Mouse (Mus musculus): ENCODE measurements around the gene Snx33.
A peak's percentile ranks its signal among the peaks of the same experiment; 100 is the strongest.
"Not testable (repeated sequence)": the region's sequence is repeated elsewhere in the genome, so short reads cannot be mapped to it uniquely, and the experiment has no call there.

The Snx33 gene

GRCm38 (mm10) chr9:56925291-56926024 is 2.7 kb downstream of the Snx33 start:
- no peak for DNase-seq (ENCODE audit: low spot score)

- peak; percentile 47 for DNase-seq (ENCODE audit: low spot score)
These were observed 3.5 kb downstream of the Snx33 start for GRCm38 (mm10) chr9:56924651-56925027.

GRCm38 (mm10) chr9:56923841-56924650 is 4.1 kb downstream of the Snx33 start:
- no peak for DNase-seq (ENCODE audit: low spot score)

GRCm38 (mm10) chr9:56922746-56923145 is 5.4 kb downstream of the Snx33 start:
- no peak for DNase-seq (ENCODE audit: low spot score)

GRCm38 (mm10) chr9:56918466-56918865 is 9.7 kb downstream of the Snx33 start:
- no peak for DNase-seq (ENCODE audit: low spot score)

GRCm38 (mm10) chr9:56917131-56917530 is 11.0 kb downstream of the Snx33 start:
- DNase-seq (ENCODE audit: low spot score) = no peak

- no peak for DNase-seq (ENCODE audit: low spot score)
These were observed 12.3 kb downstream of the Snx33 start for GRCm38 (mm10) chr9:56915695-56916410.

GRCm38 (mm10) chr9:56915116-56915515 is 13.1 kb downstream of the Snx33 start:
- no peak for DNase-seq (ENCODE audit: low spot score)

- DNase-seq (ENCODE audit: low spot score) = no peak
These were observed 14.2 kb downstream of the Snx33 start for GRCm38 (mm10) chr9:56913991-56914390.

GRCm38 (mm10) chr9:56911017-56911416 is 17.2 kb downstream of the Snx33 start:
- DNase-seq (ENCODE audit: low spot score) = no peak

- DNase-seq (ENCODE audit: low spot score) = not testable (repeated sequence)
These were observed 18.2 kb downstream of the Snx33 start for GRCm38 (mm10) chr9:56909991-56910390.

- DNase-seq (ENCODE audit: low spot score) = no peak
These were observed 20.6 kb downstream of the Snx33 start for GRCm38 (mm10) chr9:56907549-56907948.

GRCm38 (mm10) chr9:56903662-56904061 is 24.5 kb downstream of the Snx33 start:
- DNase-seq (ENCODE audit: low spot score) = no peak

- no peak for DNase-seq (ENCODE audit: low spot score)
These were observed 27.0 kb downstream of the Snx33 start for GRCm38 (mm10) chr9:56901187-56901586.

GRCm38 (mm10) chr9:56900571-56900970 is 27.6 kb downstream of the Snx33 start:
- no peak for DNase-seq (ENCODE audit: low spot score)

GRCm38 (mm10) chr9:56900060-56900459 is 28.1 kb downstream of the Snx33 start:
- DNase-seq (ENCODE audit: low spot score) = no peak

- no peak for DNase-seq (ENCODE audit: low spot score)
These were observed 28.8 kb downstream of the Snx33 start for GRCm38 (mm10) chr9:56899409-56899808.

- no peak for DNase-seq (ENCODE audit: low spot score)
These were observed 31.4 kb downstream of the Snx33 start for GRCm38 (mm10) chr9:56896779-56897178.

GRCm38 (mm10) chr9:56894006-56894405 is 34.2 kb downstream of the Snx33 start:
- peak; percentile 76 for DNase-seq (ENCODE audit: low spot score)

- peak; percentile 5 for DNase-seq (ENCODE audit: low spot score)
These were observed 34.9 kb downstream of the Snx33 start for GRCm38 (mm10) chr9:56893313-56893712.

GRCm38 (mm10) chr9:56892111-56892510 is 36.1 kb downstream of the Snx33 start:
- no peak for DNase-seq (ENCODE audit: low spot score)

- peak; percentile 95 for DNase-seq (ENCODE audit: low spot score)
These were observed 36.6 kb downstream of the Snx33 start for GRCm38 (mm10) chr9:56891517-56892011.

Data from retina, embryonic 14.5 days (tissue).